Mouse (Mus musculus): Measurements from ENCODE around the gene Cfl1. TPM values are rescaled to one million over a fixed set of nuclear protein-coding genes. Genes with fewer than 3 reads are reported as not detected.

The Cfl1 gene
- polyA plus RNA-seq, 1 experiment from 2014 or later = 3,701 TPM

DNA sequence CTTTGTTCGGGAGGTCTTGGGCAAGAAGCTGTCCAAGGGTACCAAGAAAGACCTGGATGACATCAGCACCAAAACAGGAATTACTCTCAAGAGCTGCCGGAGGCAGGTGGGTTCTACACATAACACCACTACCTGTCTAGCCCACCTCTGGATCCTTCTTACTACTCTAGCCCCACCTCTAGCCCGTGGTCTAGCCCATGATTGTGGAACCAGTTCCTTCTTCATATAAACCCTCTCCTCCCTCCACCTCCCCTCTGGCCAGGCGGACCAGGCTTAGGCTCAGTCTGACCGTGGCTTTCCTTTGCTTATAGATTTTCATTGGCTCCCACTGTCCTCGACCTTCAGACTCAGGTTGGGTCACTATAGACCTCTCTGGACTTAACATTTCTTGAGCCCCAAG is 28.8 kb upstream of the Cfl1 start:
- Histone ChIP-seq H3K27ac (ENCODE audit: low read length) (no peak overlapping the region), H3K4me2 (ENCODE audit: low read length) (peak overlapping the region; percentile 97)
- WGBS = 89% methylated on average over 6 of the region's 6 CpGs

DNA sequence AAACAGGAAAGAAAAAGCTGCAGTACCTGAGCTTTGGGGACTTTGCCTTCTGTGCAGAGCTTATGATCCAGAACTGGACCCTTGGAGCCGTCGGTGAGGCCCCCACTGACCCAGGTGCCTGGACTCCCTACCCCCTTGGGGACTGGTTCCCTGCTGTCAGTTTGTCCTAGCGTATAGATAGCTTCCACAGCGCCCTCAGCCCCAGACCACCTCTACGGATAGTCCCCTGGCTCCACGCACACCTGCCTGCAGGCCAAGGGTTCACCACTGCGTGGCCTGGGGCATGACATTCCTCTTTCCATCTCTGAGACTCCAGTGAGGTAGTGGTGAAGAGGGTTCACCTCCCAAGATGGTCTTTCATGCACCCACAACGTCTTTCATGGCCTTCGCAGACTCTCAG is 27.0 kb upstream of the Cfl1 start:
- Histone ChIP-seq H3K9me3 (ENCODE audit: control insufficient read depth, low read length) (no peaks in the 10 kb centered on the region), H3K4me3 (replicated peaks; ENCODE audit: low read length) (no peak overlapping the region), H3K9ac (replicated peaks; ENCODE audit: low read depth, low read length) (no peak overlapping the region), H3K36me3 (ENCODE audit: control insufficient read depth, insufficient read depth) (peaks cover 4% of the 10 kb centered on the region), H3K4me1 (replicated peaks; ENCODE audit: control insufficient read depth, insufficient read depth, low read length) (peaks cover 33% of the 10 kb centered on the region), H3K27ac (ENCODE audit: low read length) (no peak overlapping the region), H3K4me2 (ENCODE audit: low read length) (no peak overlapping the region), H3K27me3 (replicated peaks; ENCODE audit: control insufficient read depth, insufficient read depth, low read length) (peaks cover 2% of the 10 kb centered on the region; the same call in 1 of the 2 replicates)
- ATAC-seq = no peak
- 86% methylated on average over 9 of the region's 9 CpGs for WGBS

More for the DNA sequence above, 28.8 kb upstream of the Cfl1 start:
- Histone ChIP-seq H3K9me3 (ENCODE audit: control insufficient read depth, low read length) (no peaks in the 10 kb centered on the region), H3K9ac (replicated peaks; ENCODE audit: low read depth, low read length) (peak overlapping the region; percentile 87; the same call in 1 of the 2 replicates), H3K36me3 (ENCODE audit: control insufficient read depth, insufficient read depth) (peaks cover 2% of the 10 kb centered on the region), H3K4me3 (replicated peaks; ENCODE audit: low read length) (peak overlapping the region; percentile 95), H3K27me3 (replicated peaks; ENCODE audit: control insufficient read depth, insufficient read depth, low read length) (peaks cover 2% of the 10 kb centered on the region; the same call in 1 of the 2 replicates), H3K4me1 (replicated peaks; ENCODE audit: control insufficient read depth, insufficient read depth, low read length) (peaks cover 42% of the 10 kb centered on the region)
- no peak for ATAC-seq

DNA sequence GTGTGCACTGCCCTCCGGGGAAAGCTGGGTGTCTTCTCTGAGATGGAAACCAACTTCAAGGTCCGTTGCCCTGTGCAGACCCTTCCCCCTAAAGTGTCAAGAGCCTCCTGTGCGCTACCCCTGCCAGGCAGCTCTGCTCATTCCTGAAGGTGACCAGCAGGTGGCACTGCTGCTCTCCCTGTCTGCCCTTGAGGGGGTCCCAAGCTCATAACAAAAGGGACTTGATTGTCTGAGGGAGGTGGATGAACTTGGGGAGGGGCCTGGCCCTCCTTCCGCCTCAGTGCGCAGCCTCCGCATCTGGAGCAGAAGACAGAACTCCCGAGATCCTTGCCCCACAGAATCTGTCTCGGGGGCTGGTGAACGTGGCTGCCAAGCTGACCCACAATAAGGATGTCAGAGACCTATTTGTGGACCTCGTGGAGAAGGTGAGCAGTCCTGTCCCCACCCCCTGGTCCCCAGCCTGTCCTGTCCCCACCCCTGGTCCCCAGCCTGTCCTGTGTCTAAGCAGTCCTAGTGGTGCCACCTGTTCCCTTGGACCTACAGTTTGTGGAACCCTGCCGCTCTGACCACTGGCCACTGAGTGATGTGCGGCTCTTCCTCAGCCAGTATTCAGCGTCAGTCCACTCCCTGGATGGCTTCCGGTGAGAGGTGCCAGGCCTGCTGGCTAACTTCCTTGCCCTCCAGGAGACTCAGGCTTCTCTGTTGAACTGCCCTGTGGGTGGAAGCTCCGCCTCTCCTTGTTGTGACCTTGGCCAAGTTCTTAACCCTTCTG is 26.3 kb upstream of the Cfl1 start:
- peak overlapping the region; percentile 48 for H3K4me2 ChIP-seq (ENCODE audit: low read length)
- no peaks in the 10 kb centered on the region; the same call in 1 of the 2 replicates for H3K27me3 ChIP-seq (replicated peaks; ENCODE audit: control insufficient read depth, insufficient read depth, low read length)
- peaks cover 4% of the 10 kb centered on the region for H3K36me3 ChIP-seq (ENCODE audit: control insufficient read depth, insufficient read depth)
- H3K4me3 ChIP-seq (replicated peaks; ENCODE audit: low read length) = peak overlapping the region; percentile 28
- peaks cover 29% of the 10 kb centered on the region for H3K4me1 ChIP-seq (replicated peaks; ENCODE audit: control insufficient read depth, insufficient read depth, low read length)
- H3K27ac ChIP-seq (ENCODE audit: low read length) = peak overlapping the region; percentile 29
- no peaks in the 10 kb centered on the region for H3K9me3 ChIP-seq (ENCODE audit: control insufficient read depth, low read length)
- peak overlapping the region; percentile 47 for H3K9ac ChIP-seq (replicated peaks; ENCODE audit: low read depth, low read length)
- 32% methylated on average over 15 of the region's 15 CpGs for WGBS
- peak; percentile 41 for ATAC-seq

DNA sequence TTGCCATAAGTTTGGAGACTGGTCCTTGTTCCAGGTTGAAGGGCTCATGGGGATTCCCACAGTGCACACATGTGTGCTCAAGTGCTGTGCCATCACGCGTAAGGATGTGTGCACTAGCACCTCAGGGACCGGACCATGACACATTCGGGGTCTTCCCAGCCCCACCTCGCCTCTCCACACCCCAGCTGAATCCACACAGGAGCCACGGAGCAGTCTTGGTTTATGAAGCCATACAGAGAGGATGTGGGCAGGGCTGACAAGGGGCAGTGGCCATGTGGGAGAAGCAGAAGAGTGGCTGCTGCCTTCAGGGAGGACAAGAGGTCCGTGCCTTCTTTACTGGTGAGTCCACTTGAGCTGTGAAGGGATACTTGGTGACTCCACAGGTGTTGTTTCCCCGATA is 25.2 kb upstream of the Cfl1 start:
- Histone ChIP-seq H3K27ac (ENCODE audit: low read length) (no peak overlapping the region), H3K4me2 (ENCODE audit: low read length) (no peak overlapping the region), H3K4me1 (replicated peaks; ENCODE audit: control insufficient read depth, insufficient read depth, low read length) (peaks cover 24% of the 10 kb centered on the region), H3K4me3 (replicated peaks; ENCODE audit: low read length) (no peak overlapping the region), H3K36me3 (ENCODE audit: control insufficient read depth, insufficient read depth) (peaks cover 4% of the 10 kb centered on the region), H3K9me3 (ENCODE audit: control insufficient read depth, low read length) (no peaks in the 10 kb centered on the region), H3K27me3 (replicated peaks; ENCODE audit: control insufficient read depth, insufficient read depth, low read length) (no peaks in the 10 kb centered on the region), H3K9ac (replicated peaks; ENCODE audit: low read depth, low read length) (no peak overlapping the region)
- 94% methylated on average over 8 of the region's 8 CpGs for WGBS
- ATAC-seq = no peak

DNA sequence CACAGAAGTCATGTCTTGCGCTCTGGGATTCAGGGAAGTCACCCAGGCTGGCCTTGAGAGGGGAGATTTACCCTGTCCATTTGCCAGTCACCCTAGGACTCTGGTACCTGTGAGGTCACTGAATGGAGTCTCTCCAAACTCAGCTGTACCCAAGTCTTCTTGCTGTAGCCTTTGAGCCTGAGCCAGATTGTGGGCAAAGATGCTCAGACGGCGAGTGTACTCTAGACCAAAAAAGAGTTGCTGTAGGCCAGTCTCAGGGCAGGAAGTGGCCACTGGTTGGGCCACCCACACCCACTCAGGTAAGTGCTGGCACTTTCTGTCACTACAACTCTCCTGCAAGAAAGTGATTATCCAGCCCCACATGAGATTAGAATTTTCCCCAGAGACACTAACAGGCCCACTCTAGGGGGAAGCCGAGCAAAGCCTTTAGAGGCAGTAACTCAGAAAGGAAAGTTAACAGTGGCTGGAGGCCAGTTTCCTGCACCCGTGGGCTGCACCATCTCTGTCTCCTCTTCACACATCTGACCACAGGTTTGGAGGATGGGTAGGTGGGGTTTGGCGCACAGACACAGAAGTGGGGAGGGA is 23.2 kb upstream of the Cfl1 start:
- H3K9ac ChIP-seq (replicated peaks; ENCODE audit: low read depth, low read length) = no peak overlapping the region
- H3K36me3 ChIP-seq (ENCODE audit: control insufficient read depth, insufficient read depth) = peaks cover 4% of the 10 kb centered on the region
- H3K9me3 ChIP-seq (ENCODE audit: control insufficient read depth, low read length) = no peaks in the 10 kb centered on the region
- no peak overlapping the region for H3K27ac ChIP-seq (ENCODE audit: low read length)
- no peak overlapping the region for H3K4me2 ChIP-seq (ENCODE audit: low read length)
- H3K4me3 ChIP-seq (replicated peaks; ENCODE audit: low read length) = no peak overlapping the region
- ATAC-seq = no peak
- H3K4me1 ChIP-seq (replicated peaks; ENCODE audit: control insufficient read depth, insufficient read depth, low read length) = peaks cover 12% of the 10 kb centered on the region
- H3K27me3 ChIP-seq (replicated peaks; ENCODE audit: control insufficient read depth, insufficient read depth, low read length) = no peaks in the 10 kb centered on the region
- 90% methylated on average over 6 of the region's 6 CpGs for WGBS

DNA sequence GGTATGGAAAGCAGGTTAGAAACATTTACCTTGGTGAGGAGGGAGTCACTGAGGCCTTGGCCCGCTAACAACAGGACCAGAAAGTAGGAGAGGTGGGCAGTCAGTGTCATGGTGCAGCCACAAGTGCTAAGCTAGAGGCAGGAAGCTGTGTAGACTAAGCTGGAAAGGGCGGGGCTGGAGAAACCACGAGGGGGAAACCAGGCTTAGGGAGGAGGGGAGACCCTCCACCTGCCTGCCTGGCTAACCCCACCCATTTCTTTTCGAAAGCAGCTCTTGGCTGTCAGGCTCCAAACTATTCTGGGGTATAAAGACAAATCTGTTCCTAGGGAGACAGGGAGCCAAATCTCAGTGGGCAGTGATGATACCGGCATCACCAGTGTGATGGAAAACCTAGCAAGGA is 21.9 kb upstream of the Cfl1 start, which contains the start of gene Ctsw:
TSS of gene Ctsw (minus strand) at position 134 of the 400 bp plus-strand sequence.
- H3K36me3 ChIP-seq (ENCODE audit: control insufficient read depth, insufficient read depth) = peaks cover 2% of the 10 kb centered on the region; the same call in 1 of the 2 replicates
- H3K9ac ChIP-seq (replicated peaks; ENCODE audit: low read depth, low read length) = no peak within 1 kb of the TSS
- H3K4me3 ChIP-seq (replicated peaks; ENCODE audit: low read length) = no peak within 1 kb of the TSS
- peaks cover 12% of the 10 kb centered on the region for H3K4me1 ChIP-seq (replicated peaks; ENCODE audit: control insufficient read depth, insufficient read depth, low read length)
- no peaks in the 10 kb centered on the region for H3K27me3 ChIP-seq (replicated peaks; ENCODE audit: control insufficient read depth, insufficient read depth, low read length)
- no peak within 1 kb of the TSS for H3K27ac ChIP-seq (ENCODE audit: low read length)
- H3K4me2 ChIP-seq (ENCODE audit: low read length) = no peak within 1 kb of the TSS
- H3K9me3 ChIP-seq (ENCODE audit: control insufficient read depth, low read length) = no peaks in the 10 kb centered on the region
- no peak for ATAC-seq
- 59% methylated on average over 5 of the region's 5 CpGs for WGBS

DNA sequence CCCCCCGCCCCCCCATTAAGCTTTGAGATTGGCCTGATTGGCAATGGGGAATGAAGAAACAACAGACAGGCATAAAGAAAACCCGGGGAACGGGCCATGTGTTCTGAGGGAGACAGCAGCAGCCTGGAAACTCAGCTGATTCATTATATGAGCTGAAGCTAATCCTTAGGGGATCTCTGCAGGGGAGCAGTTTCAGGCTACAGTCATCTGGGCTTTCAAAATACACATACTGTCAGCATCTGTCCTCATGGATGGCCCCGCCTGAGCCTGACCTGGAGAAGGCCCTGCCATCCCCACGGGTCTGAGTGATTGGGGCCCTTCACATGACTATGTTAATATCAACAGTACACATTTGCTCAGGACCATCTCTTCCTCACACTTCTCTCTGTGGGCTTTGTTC is 18.4 kb upstream of the Cfl1 start:
- Histone ChIP-seq H3K4me2 (ENCODE audit: low read length) (no peak overlapping the region), H3K27ac (ENCODE audit: low read length) (no peak overlapping the region), H3K4me3 (replicated peaks; ENCODE audit: low read length) (no peak overlapping the region), H3K9ac (replicated peaks; ENCODE audit: low read depth, low read length) (no peak overlapping the region), H3K9me3 (ENCODE audit: control insufficient read depth, low read length) (no peaks in the 10 kb centered on the region), H3K36me3 (ENCODE audit: control insufficient read depth, insufficient read depth) (peaks cover 2% of the 10 kb centered on the region; the same call in 1 of the 2 replicates), H3K4me1 (replicated peaks; ENCODE audit: control insufficient read depth, insufficient read depth, low read length) (peaks cover 21% of the 10 kb centered on the region), H3K27me3 (replicated peaks; ENCODE audit: control insufficient read depth, insufficient read depth, low read length) (no peaks in the 10 kb centered on the region)
- 50% methylated on average over 5 of the region's 5 CpGs for WGBS
- ATAC-seq = no peak

DNA sequence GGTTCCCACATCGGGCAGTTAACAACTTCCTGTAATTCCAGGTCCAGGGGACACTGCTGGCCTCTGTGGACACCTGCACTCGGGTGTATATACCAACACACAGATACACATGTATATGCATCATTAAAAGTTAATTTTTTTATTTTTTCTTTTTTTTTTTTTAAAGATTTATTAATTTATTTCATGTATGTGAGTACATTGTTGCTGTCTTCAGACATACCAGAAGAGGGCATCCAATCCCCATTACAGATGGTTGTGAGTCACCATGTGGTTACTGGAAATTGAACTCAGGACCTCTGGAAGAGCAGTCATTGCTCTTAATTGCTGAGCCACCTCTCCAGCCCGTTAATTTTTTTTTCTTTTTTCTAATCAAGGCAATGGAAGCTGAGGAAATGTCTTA is 17.4 kb upstream of the Cfl1 start:
- 78% methylated on average over 3 of the region's 3 CpGs for WGBS
- no peak overlapping the region for H3K9ac ChIP-seq (replicated peaks; ENCODE audit: low read depth, low read length)
- H3K36me3 ChIP-seq (ENCODE audit: control insufficient read depth, insufficient read depth) = no peaks in the 10 kb centered on the region
- no peak for ATAC-seq
- no peak overlapping the region for H3K4me3 ChIP-seq (replicated peaks; ENCODE audit: low read length)
- no peak overlapping the region for H3K4me2 ChIP-seq (ENCODE audit: low read length)
- H3K4me1 ChIP-seq (replicated peaks; ENCODE audit: control insufficient read depth, insufficient read depth, low read length) = peaks cover 21% of the 10 kb centered on the region
- no peak overlapping the region for H3K27ac ChIP-seq (ENCODE audit: low read length)
- no peaks in the 10 kb centered on the region for H3K9me3 ChIP-seq (ENCODE audit: control insufficient read depth, low read length)
- no peaks in the 10 kb centered on the region for H3K27me3 ChIP-seq (replicated peaks; ENCODE audit: control insufficient read depth, insufficient read depth, low read length)

DNA sequence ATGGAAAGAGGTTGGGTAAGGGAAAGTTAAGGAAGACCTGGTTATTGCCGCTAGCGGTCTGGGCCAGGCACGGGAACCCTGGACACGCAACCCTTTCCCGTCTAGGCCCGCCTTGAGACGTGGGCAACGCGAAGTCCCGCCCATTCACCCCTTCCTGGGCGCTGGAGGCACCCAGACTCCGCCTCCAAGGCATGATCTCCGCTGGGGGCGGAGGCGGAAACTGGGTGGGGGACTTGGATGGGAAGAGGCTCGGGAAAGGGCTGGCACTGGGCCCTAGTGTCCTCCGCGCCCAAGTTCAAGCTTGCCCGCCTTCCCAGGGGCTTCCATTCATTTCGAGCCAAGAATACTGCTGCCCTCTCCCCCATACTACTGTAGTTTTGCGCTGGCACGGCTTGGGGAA is 16.5 kb upstream of the Cfl1 start, which contains the start of gene Efemp2:
TSS of gene Efemp2 (plus strand) at position 235 of the 400 bp plus-strand sequence.
- Histone ChIP-seq H3K4me2 (ENCODE audit: low read length) (peak within 1 kb of the TSS; percentile 96), H3K9ac (replicated peaks; ENCODE audit: low read depth, low read length) (peak within 1 kb of the TSS; percentile 81), H3K27me3 (replicated peaks; ENCODE audit: control insufficient read depth, insufficient read depth, low read length) (no peaks in the 10 kb centered on the region), H3K36me3 (ENCODE audit: control insufficient read depth, insufficient read depth) (no peaks in the 10 kb centered on the region; the same call in 1 of the 2 replicates), H3K4me3 (replicated peaks; ENCODE audit: low read length) (peak within 1 kb of the TSS; percentile 57), H3K27ac (ENCODE audit: low read length) (peak within 1 kb of the TSS; percentile 30), H3K9me3 (ENCODE audit: control insufficient read depth, low read length) (no peaks in the 10 kb centered on the region), H3K4me1 (replicated peaks; ENCODE audit: control insufficient read depth, insufficient read depth, low read length) (peaks cover 21% of the 10 kb centered on the region)
- under 1% methylated on average over 22 of the region's 22 CpGs for WGBS
- ATAC-seq = peak; percentile 55

Data from forebrain, embryonic 16.5 days (tissue).